In the genomic region with DNA sequence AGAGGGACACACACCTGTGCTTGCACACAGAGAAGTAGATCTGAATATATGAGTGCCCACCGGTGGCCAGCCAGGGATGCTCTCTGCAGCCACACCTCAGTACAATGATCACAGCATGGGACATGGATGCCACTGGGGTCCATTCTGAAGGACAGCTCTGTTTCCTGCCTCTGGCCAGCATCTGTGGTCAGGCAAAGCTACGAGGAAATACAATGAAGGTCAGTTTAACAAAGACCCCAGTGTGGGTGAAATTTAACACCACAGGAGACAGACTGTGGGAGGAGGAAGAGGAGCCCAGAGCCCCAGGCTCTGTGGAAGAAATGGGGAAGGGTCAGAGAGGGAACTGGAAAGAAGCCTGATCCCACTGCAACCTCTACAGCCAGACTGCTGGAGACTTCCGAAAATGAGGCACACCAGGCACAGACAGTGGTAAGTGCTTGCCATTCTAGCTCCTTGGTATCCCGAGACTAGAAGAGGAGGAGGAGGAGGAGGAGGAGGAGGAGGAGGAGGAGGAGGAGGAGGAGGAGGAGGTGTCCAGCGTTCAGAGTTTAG, we compare ENCODE assay signal across 13 mouse cellular contexts.
DNase-seq lines count a peak whose midpoint lies in the region; ATAC-seq lines count a peak whose summit lies in the region.
"Had no signal": no experiment of that assay in that cellular context is flagged by ENCODE, and none has a peak within 500 bp of the region (broad histone marks: within the 10 kb centered on the region; RNA-seq: fewer than 3 reads in every experiment).

No protein-coding gene starts in this region.

- H3K4me1 ChIP-seq in heart, embryonic 12.5 days (replicated peaks) = peaks cover 13% of the 10 kb centered on the region
- H3K4me1 ChIP-seq in lung, embryonic 15.5 days = peaks cover 20% of the 10 kb centered on the region
- H3K4me1 ChIP-seq: hindbrain, embryonic 15.5 days had no signal

- no peaks in the 10 kb centered on the region for H3K36me3 ChIP-seq in heart, embryonic 12.5 days
- no peaks in the 10 kb centered on the region for H3K36me3 ChIP-seq in lung, embryonic 15.5 days
- H3K36me3 ChIP-seq: heart, embryonic 15.5 days; hindbrain, embryonic 15.5 days; midbrain, embryonic 13.5 days had no signal

- no peaks in the 10 kb centered on the region for H3K9me3 ChIP-seq in heart, embryonic 12.5 days (replicated peaks)
- no peaks in the 10 kb centered on the region for H3K9me3 ChIP-seq in lung, embryonic 15.5 days
- H3K9me3 ChIP-seq: heart, embryonic 15.5 days; hindbrain, embryonic 15.5 days; midbrain, embryonic 13.5 days had no signal

- H3K27ac ChIP-seq in heart, embryonic 12.5 days (ENCODE audit: poor library complexity, severe bottlenecking) = no peak overlapping the region
- peak overlapping the region; percentile 37; the same call in 1 of the 2 replicates for H3K27ac ChIP-seq in lung, embryonic 15.5 days
- H3K27ac ChIP-seq: hindbrain, embryonic 15.5 days; layer of hippocampus, adult 2 months; midbrain, embryonic 13.5 days; stomach, postnatal 0 days had no signal

- H3K4me2 ChIP-seq in heart, embryonic 12.5 days = peak overlapping the region; percentile 44; the same call in 1 of the 2 replicates
- H3K4me2 ChIP-seq in lung, embryonic 15.5 days = no peak overlapping the region
- H3K4me2 ChIP-seq: midbrain, embryonic 13.5 days had no signal

- DNase-seq in heart, adult 9 months (ENCODE audit: low spot score in 2 of 2) = no peak
- no peak for DNase-seq in lung, postnatal 14 days
- peak; percentile 50 for DNase-seq in embryo, embryonic 10.5 days (ENCODE audit: low spot score)
- DNase-seq: cerebellum, adult 11 months had no signal

- H3K27me3 ChIP-seq in heart, embryonic 12.5 days (replicated peaks) = peaks cover 3% of the 10 kb centered on the region; the same call in 1 of the 2 replicates
- H3K27me3 ChIP-seq in lung, embryonic 15.5 days = no peaks in the 10 kb centered on the region
- H3K27me3 ChIP-seq: heart, embryonic 15.5 days; hindbrain, embryonic 15.5 days had no signal

- no peak overlapping the region for H3K4me3 ChIP-seq in heart, embryonic 12.5 days
- no peak overlapping the region for H3K4me3 ChIP-seq in lung, embryonic 15.5 days
- H3K4me3 ChIP-seq: heart, embryonic 15.5 days; hindbrain, embryonic 15.5 days; layer of hippocampus, adult 2 months; midbrain, embryonic 13.5 days had no signal

- no peak overlapping the region for H3K9ac ChIP-seq in heart, embryonic 12.5 days
- H3K9ac ChIP-seq in lung, embryonic 15.5 days = no peak overlapping the region
- H3K9ac ChIP-seq: heart, embryonic 15.5 days; hindbrain, embryonic 15.5 days; midbrain, embryonic 13.5 days had no signal

- no peak for ATAC-seq in heart, embryonic 12.5 days (ENCODE audit: insufficient number of reproducible peaks, low FRiP score)
- ATAC-seq in lung, embryonic 15.5 days (ENCODE audit: borderline replicate concordance, extremely low read depth, low FRiP score, low TSS enrichment) = no peak
- peak; percentile 17; the same call in 1 of the 2 replicates for ATAC-seq in granulocyte monocyte progenitor cell, adult 5-6 weeks (replicated peaks; ENCODE audit: poor library complexity, severe bottlenecking)
- no peak for ATAC-seq in erythroblast, adult 5-6 weeks (replicated peaks; ENCODE audit: low FRiP score, poor library complexity, severe bottlenecking)

- WGBS in heart, embryonic 12.5 days = 29% methylated on average over 4 of the region's 5 CpGs
- 23% methylated on average over 4 of the region's 5 CpGs for WGBS in lung, embryonic 15.5 days
